Mouse (Mus musculus) central nervous system, embryonic 14 days (tissue): ENCODE measurements around the gene Kcna2. TPM values are rescaled to one million over a fixed set of nuclear protein-coding genes. Genes with fewer than 3 reads are reported as not detected.

Experiments
- polyA plus RNA-seq: library from polyadenylated mRNA; depleted of rRNA; stranded (reverse); fragments of >200 nt; gene quantifications from 2 replicates; pipeline ENCODE4 v1.2.3, GENCODE M21; 2012; rRNA removed

The Kcna2 gene
- 1.9 and 2.7 TPM in 2 replicates for polyA plus RNA-seq

DNA sequence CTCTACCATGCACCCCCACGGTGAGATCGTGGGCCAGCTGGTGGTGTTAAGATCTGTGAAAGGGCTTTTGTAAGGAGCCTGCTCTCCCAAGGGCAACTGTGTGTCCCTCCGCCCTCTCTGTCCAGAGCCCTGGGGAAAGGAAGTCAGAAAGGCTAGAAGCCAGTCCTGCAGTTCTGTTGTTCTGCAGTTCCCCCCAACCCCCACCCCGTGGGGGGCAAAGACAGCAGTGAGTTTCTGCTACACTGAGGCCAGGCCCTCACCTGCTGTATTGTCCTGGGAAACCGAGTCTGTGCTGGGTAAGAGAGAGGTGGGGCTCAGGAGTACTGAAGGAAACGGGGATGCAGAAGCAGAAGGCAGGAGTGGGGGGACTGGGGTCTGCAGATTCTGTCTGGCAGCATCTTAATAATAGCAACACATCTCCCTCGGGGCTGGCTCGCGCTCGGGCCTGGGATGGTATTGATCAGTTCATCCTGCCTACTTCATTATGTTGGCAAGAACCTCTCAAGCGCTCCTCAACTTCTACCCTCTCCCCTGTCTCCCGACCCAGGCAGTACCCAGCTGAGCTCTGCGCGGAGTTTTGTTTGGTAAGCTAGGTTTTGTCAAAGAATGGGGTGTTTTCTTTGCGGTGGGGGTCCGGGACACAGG lies at the start of gene Kcna2:
Gene Kcna2, plus strand, starts transcription at position 336 of the 645 bp plus-strand sequence.

Other genes starting within 250 kb of the Kcna2 start
- gene Kcna3, start 65.0 kb upstream of the Kcna2 start, polyA plus RNA-seq, result 6.1 and 7.5 TPM in 2 replicates
- gene Kcna10, start 81.9 kb downstream of the Kcna2 start, polyA plus RNA-seq, result not detected in 2 replicates
- 0.71 and 0.96 TPM in 2 replicates for gene Cym, start 120.6 kb downstream of the Kcna2 start, polyA plus RNA-seq
- not detected in 2 replicates for gene A630076J17Rik, start 129.5 kb downstream of the Kcna2 start, polyA plus RNA-seq
- 0.71 and 0.86 TPM in 2 replicates for gene Prok1, start 138.6 kb downstream of the Kcna2 start, polyA plus RNA-seq
- 108 and 140 TPM in 2 replicates for gene Lamtor5, start 177.7 kb downstream of the Kcna2 start, polyA plus RNA-seq
- 1.0 and 1.8 TPM in 2 replicates for gene Slc16a4, start 190.1 kb downstream of the Kcna2 start, polyA plus RNA-seq
- gene Rbm15, start 232.5 kb downstream of the Kcna2 start, polyA plus RNA-seq, result 5.0 and 5.6 TPM in 2 replicates